In the genomic region with DNA sequence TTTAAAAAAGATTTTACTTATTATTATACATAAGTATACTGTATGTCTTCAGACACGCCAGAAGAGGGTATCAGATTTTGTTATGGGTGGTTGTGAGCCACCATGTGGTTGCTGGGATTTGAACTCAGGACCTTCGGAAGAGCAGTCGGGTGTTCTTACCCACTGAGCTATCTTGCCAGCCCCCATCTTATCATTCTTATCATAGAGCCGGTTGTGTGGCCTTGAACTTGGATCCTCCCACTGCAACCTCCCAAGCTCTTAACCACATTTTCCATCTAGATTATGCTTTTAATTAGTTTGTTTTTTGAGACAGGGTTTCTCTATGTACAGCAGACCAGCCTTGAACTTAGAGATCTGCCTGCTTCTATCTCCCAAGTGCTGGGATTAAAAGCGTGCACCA, we compare ENCODE assay signal across 24 mouse cellular contexts. TPM values are rescaled to one million over a fixed set of nuclear protein-coding genes. Genes with fewer than 3 reads are reported as not detected.
DNase-seq lines count a peak whose midpoint lies in the region; ATAC-seq and TF ChIP-seq lines count a peak whose summit lies in the region.
"Had no signal": no experiment of that assay in that cellular context is flagged by ENCODE, and none has a peak within 500 bp of the region (broad histone marks: within the 10 kb centered on the region; RNA-seq: fewer than 3 reads in every experiment).

No protein-coding gene starts in this region.

- no peak for TF ChIP-seq POLR2A in MEL (IDR thresholded peaks at IDR 0.05; ENCODE audit: control insufficient read depth in 1 of 2, insufficient read depth in 1 of 2, low read depth in 1 of 2, low read length in 2 of 2, poor library complexity in 1 of 2)

- no peak for ATAC-seq in liver, embryonic 12.5 days
- ATAC-seq in liver, postnatal 0 days = no peak
- ATAC-seq: activated CD4-positive, CD25-positive, alpha-beta regulatory T cell, adult 4 months; CD4-positive, CD25-positive, alpha-beta regulatory T cell, adult 4 months; Patski had no signal

- no peak for TF ChIP-seq CTCF in liver, postnatal 0 days (IDR thresholded peaks at IDR 0.05; ENCODE audit: low read depth)
- TF ChIP-seq CTCF in MEL (IDR thresholded peaks at IDR 0.05 in 2 of 3, conservative IDR thresholded peaks at IDR 0.05 in 1 of 3; ENCODE audit: control insufficient read depth in 1 of 3, insufficient read depth in 1 of 3, low read depth in 2 of 3, low read length in 3 of 3, poor library complexity in 1 of 3, severe bottlenecking in 1 of 3) = no peak

- no peak overlapping the region for H3K9ac ChIP-seq in liver, embryonic 12.5 days
- no peak overlapping the region for H3K9ac ChIP-seq in liver, postnatal 0 days (replicated peaks)
- no peak overlapping the region for H3K9ac ChIP-seq in MEL (ENCODE audit: control insufficient read depth, low read depth, low read length, poor library complexity, severe bottlenecking)

- H3K27ac ChIP-seq in liver, embryonic 12.5 days = no peak overlapping the region
- H3K27ac ChIP-seq in liver, postnatal 0 days (ENCODE audit: low read depth) = no peak overlapping the region
- no peak overlapping the region for H3K27ac ChIP-seq in MEL (ENCODE audit: control insufficient read depth, low read depth, low read length)

- WGBS in liver, embryonic 12.5 days (ENCODE audit: insufficient replicate concordance) = 61% methylated on average over 5 of the region's 5 CpGs
- 70% methylated on average over 5 of the region's 5 CpGs for WGBS in liver, postnatal 0 days (ENCODE audit: insufficient replicate concordance)

- H3K9me3 ChIP-seq in liver, embryonic 12.5 days (replicated peaks) = no peaks in the 10 kb centered on the region
- H3K9me3 ChIP-seq in liver, postnatal 0 days (ENCODE audit: low read length) = no peaks in the 10 kb centered on the region
- H3K9me3 ChIP-seq in MEL (replicated peaks; ENCODE audit: insufficient read depth, low read length) = no peaks in the 10 kb centered on the region
- H3K9me3 ChIP-seq: G1E had no signal

- peaks cover 46% of the 10 kb centered on the region for H3K4me1 ChIP-seq in liver, embryonic 12.5 days
- peaks cover 12% of the 10 kb centered on the region for H3K4me1 ChIP-seq in liver, postnatal 0 days (ENCODE audit: insufficient read depth)
- peaks cover 9 to 29% of the 10 kb centered on the region in 2 experiments for H3K4me1 ChIP-seq in MEL (ENCODE audit: control insufficient read depth in 1 of 2, insufficient read depth in 2 of 2, low read length in 2 of 2)

- no peak for DNase-seq in liver, postnatal 0 days
- DNase-seq in MEL (ENCODE audit: low read depth, low spot score) = no peak
- no peak for DNase-seq in thymus, adult 18-20 months
- DNase-seq: adrenal gland, adult 2 months; adrenal gland, adult 8-10 months; adrenal gland, postnatal 10 days; adrenal gland, postnatal 14 days; adrenal gland, postnatal 25 days; adrenal gland, postnatal 36 days; B cell, adult 2 months; cerebellum, adult 11 months; cerebellum, adult 11-12 months; cerebellum, adult 18-20 months; cerebellum, adult 2 months had no signal

- TF ChIP-seq EP300 in liver, postnatal 0 days (IDR thresholded peaks at IDR 0.05; ENCODE audit: low read depth) = no peak
- no peak for TF ChIP-seq EP300 in MEL (IDR thresholded peaks at IDR 0.05; ENCODE audit: low read depth in 1 of 2, low read length in 2 of 2)

- no peak overlapping the region for H3K4me3 ChIP-seq in liver, embryonic 12.5 days
- no peak overlapping the region for H3K4me3 ChIP-seq in liver, postnatal 0 days (ENCODE audit: low read depth, low read length)
- no peak overlapping the region for H3K4me3 ChIP-seq in MEL (ENCODE audit: control insufficient read depth in 1 of 2, insufficient read depth in 1 of 2, low read depth in 2 of 2, low read length in 2 of 2)

- peak overlapping the region; percentile 12; the same call in 1 of the 2 replicates for H3K4me2 ChIP-seq in liver, embryonic 12.5 days
- no peak overlapping the region for H3K4me2 ChIP-seq in liver, postnatal 0 days (ENCODE audit: low read depth, low read length)

- peaks cover 51% of the 10 kb centered on the region for H3K36me3 ChIP-seq in liver, embryonic 12.5 days
- H3K36me3 ChIP-seq in liver, postnatal 0 days (replicated peaks; ENCODE audit: insufficient read depth, low read length) = peaks cover 20% of the 10 kb centered on the region
- peaks cover 6 to 26% of the 10 kb centered on the region in 2 experiments for H3K36me3 ChIP-seq in MEL (ENCODE audit: control insufficient read depth in 1 of 2, insufficient read depth in 2 of 2, low read length in 2 of 2)

- H3K79me2 ChIP-seq in MEL (ENCODE audit: control insufficient read depth, insufficient read depth, low read length, poor library complexity) = peaks cover 16% of the 10 kb centered on the region

- H3K27me3 ChIP-seq in liver, embryonic 12.5 days (replicated peaks) = no peaks in the 10 kb centered on the region
- H3K27me3 ChIP-seq in liver, postnatal 0 days (ENCODE audit: insufficient read depth, low read length) = no peaks in the 10 kb centered on the region
- no peaks in the 10 kb centered on the region for H3K27me3 ChIP-seq in MEL (ENCODE audit: control insufficient read depth in 1 of 2, insufficient read depth in 2 of 2, low read length in 2 of 2)
- H3K27me3 ChIP-seq: CH12.LX, Patski had no signal

- TF ChIP-seq RAD21 in MEL (IDR thresholded peaks at IDR 0.05; ENCODE audit: low read depth, low read length) = no peak

TF ChIP-seq in MEL, 35 proteins besides CTCF, POLR2A, EP300 and RAD21:
- TF ChIP-seq CHD1 (IDR thresholded peaks at IDR 0.05; ENCODE audit: low read depth, low read length) (no peak), TBP (IDR thresholded peaks at IDR 0.05; ENCODE audit: low read depth, low read length) (peak; percentile 91), GATA1 (IDR thresholded peaks at IDR 0.05; ENCODE audit: low read depth, low read length) (0 out of 2 replicates have a peak, but pooled peaks have one; percentile 23), UBTF (IDR thresholded peaks at IDR 0.05; ENCODE audit: borderline replicate concordance, insufficient read depth, low read depth, low read length) (no peak)
TF ChIP-seq in MEL: peak in this region for 2.

RNA-seq across cellular contexts. Expression of a gene that starts 2.8 kb away (rescaled TPM):
- 100 and 108 TPM in 2 replicates for polyA plus RNA-seq in liver, embryonic 12.5 days (2016; fragmentation: Nextera tagmentation; extraction: Ambion mirVana)
- 46.9 and 47.5 TPM in 2 replicates for polyA plus RNA-seq in liver, postnatal 0 days (2015; fragmentation: Nextera tagmentation; extraction: Ambion mirVana)
- total RNA-seq in MEL (2012; rRNA removed) = 135 and 137 TPM in 2 replicates
- 100 to 1,000 TPM in 1 of 2 experiments, not detected in 1; 183 TPM for polyA plus RNA-seq in MEL (2012; ENCODE audit: insufficient read depth in 1 of 2, insufficient read length in 2 of 2, low read depth in 1 of 2, low replicate concordance in 2 of 2, missing spikeins in 1 of 2)

RNA-seq across cellular contexts. Expression of a gene that starts 13.2 kb away (rescaled TPM):
- polyA plus RNA-seq in liver, embryonic 12.5 days (2016; fragmentation: Nextera tagmentation; extraction: Ambion mirVana) = not detected in 2 replicates
- polyA plus RNA-seq in liver, postnatal 0 days (2015; fragmentation: Nextera tagmentation; extraction: Ambion mirVana) = not detected in 2 replicates
- 3.8 and 5.0 TPM in 2 replicates for total RNA-seq in MEL (2012; rRNA removed)
- 1 to 10 TPM in 1 of 2 experiments, not detected in 1; 7.0 TPM for polyA plus RNA-seq in MEL (2012; ENCODE audit: insufficient read depth in 1 of 2, insufficient read length in 2 of 2, low read depth in 1 of 2, low replicate concordance in 2 of 2, missing spikeins in 1 of 2)
- total RNA-seq: adrenal gland, adult 18-20 months; adrenal gland, adult 2 months; adrenal gland, adult 8-10 months; adrenal gland, postnatal 10 days; adrenal gland, postnatal 14 days; adrenal gland, postnatal 25 days; adrenal gland, postnatal 36 days; adrenal gland, postnatal 4 days; CH12.LX; G1E had no signal
- polyA plus RNA-seq: activated CD4-positive, CD25-positive, alpha-beta regulatory T cell, adult 4 months; adrenal gland, adult 2 months; brain, embryonic 14.5 days; C2C12; CD4-positive, CD25-positive, alpha-beta regulatory T cell, adult 4 months; cerebellum, adult 2 months; G1E; Patski had no signal

RNA-seq across cellular contexts. Expression of a gene that starts 27.7 kb away (rescaled TPM):
- polyA plus RNA-seq in liver, embryonic 12.5 days (2016; fragmentation: Nextera tagmentation; extraction: Ambion mirVana) = 26.4 and 27.2 TPM in 2 replicates
- 11.5 and 12.3 TPM in 2 replicates for polyA plus RNA-seq in liver, postnatal 0 days (2015; fragmentation: Nextera tagmentation; extraction: Ambion mirVana)
- 55.3 and 56.8 TPM in 2 replicates for total RNA-seq in MEL (2012; rRNA removed)
- 10 to 100 TPM in 1 of 2 experiments, not detected in 1; 58.5 TPM for polyA plus RNA-seq in MEL (2012; ENCODE audit: insufficient read depth in 1 of 2, insufficient read length in 2 of 2, low read depth in 1 of 2, low replicate concordance in 2 of 2, missing spikeins in 1 of 2)

RNA-seq across cellular contexts. Expression of a gene that starts 31.8 kb away (rescaled TPM):
- polyA plus RNA-seq in liver, embryonic 12.5 days (2016; fragmentation: Nextera tagmentation; extraction: Ambion mirVana) = 33.8 and 38.3 TPM in 2 replicates
- 1.6 and 2.8 TPM in 2 replicates for polyA plus RNA-seq in liver, postnatal 0 days (2015; fragmentation: Nextera tagmentation; extraction: Ambion mirVana)
- 0.03 and 0.15 TPM in 2 replicates for total RNA-seq in MEL (2012; rRNA removed)
- not detected for polyA plus RNA-seq in MEL (2012; ENCODE audit: insufficient read depth in 1 of 2, insufficient read length in 2 of 2, low read depth in 1 of 2, low replicate concordance in 2 of 2, missing spikeins in 1 of 2)
- polyA plus RNA-seq: CD4-positive, CD25-positive, alpha-beta regulatory T cell, adult 4 months; cerebellum, adult 2 months had no signal

RNA-seq across cellular contexts. Expression of a gene that starts 38.0 kb away (rescaled TPM):
- 657 and 705 TPM in 2 replicates for polyA plus RNA-seq in liver, embryonic 12.5 days (2016; fragmentation: Nextera tagmentation; extraction: Ambion mirVana)
- polyA plus RNA-seq in liver, postnatal 0 days (2015; fragmentation: Nextera tagmentation; extraction: Ambion mirVana) = 781 and 849 TPM in 2 replicates
- 1,306 and 1,519 TPM in 2 replicates for total RNA-seq in MEL (2012; rRNA removed)
- 1,000 to 10,000 TPM in 1 of 2 experiments, not detected in 1; 1,694 TPM for polyA plus RNA-seq in MEL (2012; ENCODE audit: insufficient read depth in 1 of 2, insufficient read length in 2 of 2, low read depth in 1 of 2, low replicate concordance in 2 of 2, missing spikeins in 1 of 2)
